Mouse (Mus musculus) Patski (cell line): ENCODE data around the gene Tgif2. TPM values are rescaled to one million over a fixed set of nuclear protein-coding genes. Genes with fewer than 3 reads are reported as not detected.
"Not testable (repeated sequence)": the region's sequence is repeated elsewhere in the genome, so short reads cannot be mapped to it uniquely, and the experiment has no call there.

Source experiments
- ATAC-seq: fragments of 100-300 bp; one replicate; pipeline ENCODE4 v1.8.0; 2021
- CTCF ChIA-PET: fragments of 350-600 bp; sonication (Branson Sonifier 250); formaldehyde crosslinking; loops from one replicate; lab custom pipeline; 2022; ENCODE audit warnings: inconsistent platforms; lab: Charles Lee
- POLR2A ChIA-PET: fragments of 350-600 bp; sonication (Branson Sonifier 250); formaldehyde crosslinking; loops from one replicate; lab custom pipeline; 2022; ENCODE audit warnings: antibody characterized with exemption, inconsistent platforms; lab: Charles Lee
- DNase-seq: peaks from one replicate; pipeline ENCODE4 v3.0.0-alpha.2; 2011; ENCODE audit warnings: low read depth, low spot score
- H3K27me3 ChIP-seq: fragments of 371-371 bp; one replicate; pipeline ENCODE4 v1.5.1; 2021
- CTCF ChIP-seq: fragments of 100-300 bp; IDR thresholded peaks from one replicate; pipeline ENCODE4 v1.5.1; 2021
- in situ Hi-C: fragments of 300-500 bp; cut with MboI; formaldehyde crosslinking; loops from 3 replicates; pipeline ENCODE4 v1.11.1; 2018; ENCODE audit warnings: low pct_unique_long_range_greater_than_20kb, mixed read lengths
- polyA plus RNA-seq: library from polyadenylated mRNA; unstranded; gene quantifications from one replicate; pipeline ENCODE4 v1.2.3, GENCODE M21; 2021

The Tgif2 gene
- polyA plus RNA-seq, 1 experiment from 2014 or later = 10.0 TPM

DNA sequence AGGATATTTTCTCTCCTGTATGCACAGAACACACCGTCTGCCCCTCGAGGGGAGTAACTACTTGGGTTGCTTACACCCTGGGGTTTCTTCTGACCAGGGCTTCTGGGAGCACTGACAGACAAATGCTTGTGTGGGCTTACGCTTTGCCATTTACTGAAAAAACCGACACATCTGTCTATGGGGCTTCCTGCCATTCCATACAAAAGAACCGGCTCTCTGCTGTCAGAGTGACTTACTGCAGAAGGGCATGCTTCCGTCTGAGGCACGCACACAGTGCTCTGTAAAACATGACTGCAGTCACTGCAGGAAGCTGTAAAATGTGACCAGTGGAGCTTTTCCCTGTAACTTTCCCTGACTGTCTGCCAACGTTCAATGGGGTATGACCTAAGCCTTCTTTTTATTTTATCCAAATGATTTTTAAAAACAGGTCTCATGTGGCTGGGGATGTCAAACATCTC is 25.4 kb upstream of the Tgif2 start:
- ATAC-seq = no peak
- DNase-seq = peak; percentile 41
- no peaks in the 10 kb centered on the region for H3K27me3 ChIP-seq
- POLR2A ChIA-PET = interaction anchor here (1.3 kb wide), 1 partner anchor 50 kb away, joined by 3 read pairs; no protein-coding TSS in a partner anchor
- CTCF ChIA-PET = interaction anchor here (1.2 to 1.3 kb wide), 2 partner anchors 42 to 48 kb away, joined by 3 to 5 read pairs; partner anchors contain the start of gene Rab5if
- in situ Hi-C loops = loop anchor here (5.0 kb wide), 1 partner anchor 43 kb away; the partner anchor contains the start of gene 4930518I15Rik
- TF ChIP-seq CTCF = no peak

DNA sequence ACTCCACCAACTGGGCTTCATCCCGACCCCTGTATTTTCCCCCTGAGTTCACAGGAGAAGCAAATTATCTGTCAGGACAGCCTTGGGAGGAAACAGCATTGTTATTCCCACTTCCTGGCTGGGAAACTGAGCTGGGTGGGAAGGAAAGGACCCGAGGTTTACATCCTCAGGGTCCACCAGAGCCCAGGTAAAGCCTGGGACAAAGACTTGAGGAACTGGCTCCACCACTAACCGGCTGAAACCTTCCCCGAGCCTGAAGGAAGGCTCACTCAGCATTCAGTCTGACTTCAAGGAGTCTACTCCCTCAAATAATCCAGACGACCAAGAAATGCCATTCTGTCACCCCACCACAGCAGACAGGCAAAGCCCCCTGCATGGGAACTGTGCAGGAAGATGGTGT is 24.9 kb upstream of the Tgif2 start:
- ATAC-seq = no peak
- POLR2A ChIA-PET = no interaction called here
- no peak for TF ChIP-seq CTCF
- CTCF ChIA-PET = no interaction called here
- no peaks in the 10 kb centered on the region for H3K27me3 ChIP-seq
- in situ Hi-C loops = loop anchor here (5.0 kb wide), 1 partner anchor 42 kb away; the partner anchor contains the start of gene 4930518I15Rik
- DNase-seq = no peak

DNA sequence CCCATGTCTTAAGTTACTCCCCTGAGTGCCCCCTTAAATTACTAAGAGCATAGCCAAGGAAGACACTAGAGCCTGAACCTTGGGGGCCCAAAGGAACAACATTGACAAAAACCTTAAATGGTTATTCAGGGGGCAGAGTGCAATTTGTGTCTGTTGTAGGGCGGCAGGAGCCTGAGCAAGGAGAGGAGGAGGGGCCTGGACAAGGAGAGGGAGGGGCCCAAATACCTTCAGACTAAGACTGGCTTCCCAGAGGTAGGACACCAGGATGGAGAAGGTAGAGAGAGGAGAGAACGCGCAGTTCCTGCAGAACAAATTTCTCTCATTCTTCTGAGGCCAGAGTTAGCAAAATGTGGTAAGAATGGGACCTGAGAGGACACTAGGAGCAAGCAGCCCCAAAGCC is 24.4 kb upstream of the Tgif2 start:
- POLR2A ChIA-PET = no interaction called here
- no peaks in the 10 kb centered on the region for H3K27me3 ChIP-seq
- in situ Hi-C loops = no loop called here
- CTCF ChIA-PET = no interaction called here
- no peak for DNase-seq
- no peak for TF ChIP-seq CTCF
- ATAC-seq = no peak

DNA sequence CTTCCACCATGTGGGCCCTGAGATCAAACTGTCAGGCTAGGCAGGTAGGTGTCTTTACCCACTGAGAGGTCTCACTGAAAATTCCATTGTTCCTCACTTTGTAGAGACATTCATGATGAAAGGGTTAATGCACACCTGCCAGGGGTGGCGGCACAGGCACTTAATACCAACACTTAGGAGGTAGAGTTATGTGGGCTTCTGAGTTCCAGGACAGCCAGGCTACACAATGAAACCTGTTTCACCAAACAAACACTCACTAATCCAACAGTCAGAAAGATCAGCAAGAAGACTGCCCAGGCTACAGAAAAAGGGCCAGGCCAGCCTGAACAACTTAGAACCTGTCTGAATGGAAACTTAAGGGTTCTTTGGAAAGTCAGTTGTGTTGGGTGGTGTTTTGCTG is 23.7 kb upstream of the Tgif2 start:
- ATAC-seq = no peak
- no peak for TF ChIP-seq CTCF
- DNase-seq = no peak
- in situ Hi-C loops = no loop called here
- CTCF ChIA-PET = no interaction called here
- no peaks in the 10 kb centered on the region for H3K27me3 ChIP-seq
- POLR2A ChIA-PET = no interaction called here

DNA sequence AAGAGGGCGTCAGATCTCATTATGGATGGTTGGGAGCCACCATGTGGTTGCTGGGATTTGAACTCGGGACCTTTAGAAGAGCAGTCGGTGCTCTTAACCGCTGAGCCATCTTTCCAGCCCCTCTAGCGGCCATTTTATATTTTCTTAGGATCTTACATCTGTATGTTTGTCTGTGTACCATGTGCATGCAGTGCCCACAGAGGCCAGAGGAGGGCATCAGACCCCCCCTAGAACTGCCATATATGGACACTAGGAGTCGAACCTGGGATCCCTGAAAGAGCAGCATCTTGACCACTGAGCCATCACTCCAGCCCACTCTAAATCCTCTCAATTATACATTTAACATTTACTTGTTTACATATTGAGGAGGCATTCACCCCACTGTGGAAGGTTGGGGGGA is 14.7 kb upstream of the Tgif2 start:
- DNase-seq, ATAC-seq, CTCF ChIA-PET, in situ Hi-C loops, POLR2A ChIA-PET, H3K27me3 ChIP-seq: not testable (repeated sequence)
- peak; percentile 44 for TF ChIP-seq CTCF

DNA sequence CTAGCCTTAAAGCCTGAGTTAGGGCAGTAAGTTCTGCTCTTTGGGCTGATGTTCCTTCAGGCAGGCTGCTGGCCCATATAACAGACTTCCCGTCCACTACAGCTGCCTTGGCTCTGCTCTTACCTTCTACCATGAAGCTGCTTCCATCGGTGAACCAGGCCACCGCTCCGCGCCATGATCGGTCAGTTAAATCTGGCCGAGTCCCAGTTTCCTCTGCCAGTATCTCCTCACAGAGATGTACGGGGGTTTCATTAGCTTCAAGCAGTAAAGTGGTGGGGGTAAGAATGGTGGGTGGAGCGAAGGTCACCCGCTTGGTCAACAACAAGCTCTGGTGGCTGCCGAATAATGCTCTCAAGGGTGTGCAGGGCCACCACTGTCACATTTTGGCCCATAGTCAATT is 5.5 kb upstream of the Tgif2 start:
- no peaks in the 10 kb centered on the region for H3K27me3 ChIP-seq
- DNase-seq = no peak
- CTCF ChIA-PET = no interaction called here
- ATAC-seq = no peak
- in situ Hi-C loops = no loop called here
- no peak for TF ChIP-seq CTCF
- POLR2A ChIA-PET = no interaction called here

DNA sequence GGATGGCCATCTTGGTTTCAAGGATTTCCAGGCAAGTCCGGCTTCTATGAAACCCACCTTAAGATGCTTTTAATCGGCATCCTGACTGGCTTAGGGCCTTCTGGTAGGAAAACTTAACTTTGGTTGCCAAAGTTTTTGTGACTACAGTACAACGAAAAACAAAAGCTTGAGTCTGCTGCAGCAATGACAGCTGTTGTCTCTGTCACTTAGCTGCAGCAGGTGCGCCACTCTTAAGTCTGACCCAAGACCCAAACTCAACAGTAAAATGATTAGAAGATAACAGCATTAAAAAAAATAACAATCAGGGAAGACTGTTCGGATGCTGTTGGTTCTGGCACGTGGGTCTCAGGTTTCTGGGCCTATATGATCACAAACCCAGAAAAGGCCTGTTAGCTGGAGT is 968 bp upstream of the Tgif2 start:
- ATAC-seq = no peak
- in situ Hi-C loops = no loop called here
- ChIA-PET POLR2A (no interaction called here), CTCF (no interaction called here)
- DNase-seq = no peak
- TF ChIP-seq CTCF = no peak
- H3K27me3 ChIP-seq = no peaks in the 10 kb centered on the region

DNA sequence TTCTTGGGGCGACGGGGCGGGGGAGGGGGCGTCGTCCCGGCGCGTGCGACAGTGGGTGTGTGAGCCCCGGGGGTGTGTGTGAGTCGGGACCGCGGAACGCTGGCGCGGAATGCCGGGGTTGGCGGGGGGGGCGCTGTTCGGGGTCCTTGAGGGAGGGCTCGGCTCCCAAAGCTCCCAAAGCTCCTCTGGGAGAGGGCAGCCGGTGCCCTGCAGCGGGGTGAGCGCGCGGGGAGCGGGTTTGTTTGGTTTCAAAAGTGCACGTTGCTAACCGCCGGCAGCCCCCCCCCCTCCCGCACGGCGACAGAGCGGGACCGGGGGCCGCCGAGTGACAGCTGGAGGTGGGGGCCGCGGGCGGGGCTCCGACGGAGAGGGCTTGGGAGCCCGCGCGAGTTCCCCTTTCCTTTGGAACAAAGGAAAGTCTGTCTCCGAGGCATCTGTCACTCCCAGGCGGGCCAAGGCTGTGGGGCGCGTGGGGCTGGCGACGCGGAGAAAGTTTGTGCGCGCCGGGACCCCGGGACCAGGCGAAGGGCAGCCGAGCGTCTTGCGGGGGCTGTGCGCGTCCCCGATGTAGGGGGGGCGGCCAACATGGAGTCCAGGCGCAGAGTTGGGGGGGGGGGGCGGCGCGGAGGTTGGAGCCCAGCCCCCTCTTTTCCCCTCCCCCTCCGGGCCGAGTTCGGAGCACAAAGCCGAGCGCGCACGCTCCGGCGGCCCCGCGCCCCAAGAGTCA is 657 bp downstream of the Tgif2 start:
- ChIA-PET POLR2A (interaction anchor here (0.7 to 1.0 kb wide), 3 partner anchors 10 to 37 kb away, joined by 3 to 4 read pairs (median 4); no protein-coding TSS in a partner anchor), CTCF (no interaction called here)
- in situ Hi-C loops = no loop called here
- no peaks in the 10 kb centered on the region for H3K27me3 ChIP-seq
- no peak for TF ChIP-seq CTCF
- ATAC-seq = peak; percentile 27
- no peak for DNase-seq

DNA sequence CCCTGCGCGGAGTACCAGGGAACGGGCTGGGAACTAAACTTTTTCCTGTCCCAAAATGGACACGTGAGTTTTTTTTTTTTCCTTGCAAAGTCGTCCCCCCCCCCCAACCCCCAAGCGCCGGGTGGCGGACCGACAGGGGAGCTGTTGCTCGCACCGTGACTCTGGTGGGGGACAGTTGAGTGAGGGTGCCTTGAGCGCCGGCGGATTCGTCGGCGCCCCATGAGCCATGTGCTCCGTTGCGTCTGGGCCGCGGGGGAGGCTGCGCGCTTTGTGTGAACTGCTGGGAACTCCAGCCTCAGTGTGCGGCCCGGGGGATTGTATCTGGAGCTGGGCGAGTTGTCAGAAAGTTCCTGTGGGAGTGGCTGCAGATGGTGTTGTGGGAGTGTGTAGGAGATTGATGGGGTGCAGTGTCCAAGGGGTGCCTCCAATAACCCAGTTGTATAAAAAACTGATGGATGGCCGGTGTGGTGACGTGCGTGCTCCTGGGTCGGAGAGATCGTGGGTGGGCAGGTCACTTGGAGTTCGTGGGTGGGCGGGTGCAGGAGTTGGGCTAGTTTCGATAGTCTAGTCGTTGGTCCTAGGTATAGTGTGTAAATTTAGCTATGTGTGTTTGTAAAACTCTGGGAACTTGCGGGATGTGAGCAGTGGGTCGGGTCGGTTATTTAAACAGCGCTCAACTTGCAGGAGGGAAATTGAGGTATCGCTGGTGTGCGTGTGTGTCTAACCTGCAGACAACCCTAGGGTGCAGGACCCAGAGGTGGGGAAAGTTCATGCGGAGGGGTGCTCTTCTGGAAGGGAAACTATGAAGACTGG is 1.4 kb downstream of the Tgif2 start:
- in situ Hi-C loops = no loop called here
- CTCF ChIA-PET = no interaction called here
- DNase-seq = no peak
- peak; percentile 24 for ATAC-seq
- no peaks in the 10 kb centered on the region for H3K27me3 ChIP-seq
- POLR2A ChIA-PET = interaction anchor here (0.7 to 1.1 kb wide), 4 partner anchors 11 to 38 kb away, joined by 3 to 4 read pairs (median 4); no protein-coding TSS in a partner anchor
- TF ChIP-seq CTCF = no peak

DNA sequence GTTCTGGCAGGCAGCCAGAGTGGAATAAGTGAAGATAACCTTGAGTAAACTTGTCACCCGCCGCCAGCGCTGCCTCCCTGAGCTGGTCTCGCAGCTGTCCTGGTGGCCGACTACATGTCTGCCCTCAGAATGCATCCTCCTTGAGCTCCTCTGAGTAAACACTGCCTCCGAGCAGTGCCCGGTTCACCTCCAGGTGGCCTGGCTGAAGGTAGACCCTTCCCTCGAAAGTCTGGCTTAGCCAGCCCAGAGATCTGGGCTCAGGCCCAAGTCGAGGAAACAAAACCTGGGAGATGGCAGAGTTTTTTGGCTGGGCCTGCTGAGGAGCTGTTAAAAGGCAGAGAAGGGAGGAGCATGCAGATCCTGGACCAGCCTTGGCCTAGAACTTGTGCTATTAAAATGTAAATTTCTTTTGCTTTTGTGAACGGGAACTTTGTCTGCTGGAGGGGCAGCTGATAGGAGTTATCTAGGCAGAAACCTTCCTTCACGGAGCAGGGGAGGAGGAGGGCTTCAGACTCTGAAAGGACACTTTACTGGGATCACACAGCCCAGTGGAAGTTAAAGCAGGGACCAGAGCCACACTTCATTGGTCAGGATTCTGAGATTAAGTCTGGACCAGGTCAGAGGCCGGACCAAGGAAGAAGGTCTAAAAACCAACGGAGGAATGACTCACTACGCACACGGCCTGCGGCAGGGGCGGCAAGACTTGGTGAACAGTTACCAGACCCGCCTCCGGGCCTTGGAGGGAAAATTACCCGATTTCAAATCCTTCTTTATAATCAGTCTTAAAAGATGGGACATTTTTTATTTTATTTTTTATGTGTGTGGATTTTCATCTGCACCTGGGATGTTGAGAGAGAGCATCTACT is 2.3 kb downstream of the Tgif2 start:
- TF ChIP-seq CTCF = no peak
- DNase-seq (peak; percentile 33), ATAC-seq (peak; percentile 24)
- ChIA-PET POLR2A (interaction anchor here (1.0 to 1.1 kb wide), 2 partner anchors 22 to 33 kb away, joined by 3 to 4 read pairs; no protein-coding TSS in a partner anchor), CTCF (no interaction called here)
- no peaks in the 10 kb centered on the region for H3K27me3 ChIP-seq
- in situ Hi-C loops = no loop called here
